Mouse (Mus musculus): ENCODE results near the gene Mief2.

The Mief2 gene

GRCm38 (mm10) chr11:60712040-60712439, 16.2 kb upstream of the Mief2 start:
- H3K4me1 ChIP-seq (replicated peaks; ENCODE audit: low read depth, low read length), result peaks cover 72% of the 10 kb centered on the region
- no peaks in the 10 kb centered on the region for H3K9me3 ChIP-seq (ENCODE audit: low read length)
- no peak for TF ChIP-seq POU5F1 (IDR thresholded peaks at IDR 0.05; ENCODE audit: borderline replicate concordance, low read length)
- TF ChIP-seq CTCF (conservative IDR thresholded peaks at IDR 0.05; ENCODE audit: low read length), result no peak
- no peak for TF ChIP-seq NANOG (IDR thresholded peaks at IDR 0.05; ENCODE audit: borderline replicate concordance, low read length)
- peaks cover 100% of the 10 kb centered on the region for H3K36me3 ChIP-seq (ENCODE audit: insufficient read depth, low read length)
- no peaks in the 10 kb centered on the region for H3K27me3 ChIP-seq (ENCODE audit: insufficient read depth, low read length)
- no peak overlapping the region for H3K4me3 ChIP-seq (replicated peaks; ENCODE audit: low read length)

GRCm38 (mm10) chr11:60712639-60713255, 15.5 kb upstream of the Mief2 start:
- no peak for TF ChIP-seq NANOG (IDR thresholded peaks at IDR 0.05; ENCODE audit: borderline replicate concordance, low read length)
- TF ChIP-seq CTCF (conservative IDR thresholded peaks at IDR 0.05; ENCODE audit: low read length), result no peak
- TF ChIP-seq POU5F1 (IDR thresholded peaks at IDR 0.05; ENCODE audit: borderline replicate concordance, low read length), result no peak
- peaks cover 99% of the 10 kb centered on the region for H3K36me3 ChIP-seq (ENCODE audit: insufficient read depth, low read length)
- no peaks in the 10 kb centered on the region for H3K9me3 ChIP-seq (ENCODE audit: low read length)
- no peaks in the 10 kb centered on the region for H3K27me3 ChIP-seq (ENCODE audit: insufficient read depth, low read length)
- peaks cover 65% of the 10 kb centered on the region for H3K4me1 ChIP-seq (replicated peaks; ENCODE audit: low read depth, low read length)
- no peak overlapping the region for H3K4me3 ChIP-seq (replicated peaks; ENCODE audit: low read length)

GRCm38 (mm10) chr11:60715833-60716232, 12.4 kb upstream of the Mief2 start:
- no peaks in the 10 kb centered on the region for H3K9me3 ChIP-seq (ENCODE audit: low read length)
- no peak overlapping the region for H3K4me3 ChIP-seq (replicated peaks; ENCODE audit: low read length)
- peaks cover 49% of the 10 kb centered on the region for H3K4me1 ChIP-seq (replicated peaks; ENCODE audit: low read depth, low read length)
- H3K27me3 ChIP-seq (ENCODE audit: insufficient read depth, low read length), result no peaks in the 10 kb centered on the region
- TF ChIP-seq POU5F1 (IDR thresholded peaks at IDR 0.05; ENCODE audit: borderline replicate concordance, low read length) (no peak), CTCF (conservative IDR thresholded peaks at IDR 0.05; ENCODE audit: low read length) (no peak), NANOG (IDR thresholded peaks at IDR 0.05; ENCODE audit: borderline replicate concordance, low read length) (no peak)
- H3K36me3 ChIP-seq (ENCODE audit: insufficient read depth, low read length), result peaks cover 99% of the 10 kb centered on the region

- no peak overlapping the region for H3K4me3 ChIP-seq (replicated peaks; ENCODE audit: low read length)
- no peaks in the 10 kb centered on the region for H3K9me3 ChIP-seq (ENCODE audit: low read length)
- H3K36me3 ChIP-seq (ENCODE audit: insufficient read depth, low read length), result peaks cover 99% of the 10 kb centered on the region
- H3K27me3 ChIP-seq (ENCODE audit: insufficient read depth, low read length), result no peaks in the 10 kb centered on the region
- TF ChIP-seq NANOG (IDR thresholded peaks at IDR 0.05; ENCODE audit: borderline replicate concordance, low read length) (no peak), POU5F1 (IDR thresholded peaks at IDR 0.05; ENCODE audit: borderline replicate concordance, low read length) (no peak), CTCF (conservative IDR thresholded peaks at IDR 0.05; ENCODE audit: low read length) (no peak)
- peaks cover 24% of the 10 kb centered on the region for H3K4me1 ChIP-seq (replicated peaks; ENCODE audit: low read depth, low read length)
Measured at GRCm38 (mm10) chr11:60719263-60719662, 8.9 kb upstream of the Mief2 start.

DNA sequence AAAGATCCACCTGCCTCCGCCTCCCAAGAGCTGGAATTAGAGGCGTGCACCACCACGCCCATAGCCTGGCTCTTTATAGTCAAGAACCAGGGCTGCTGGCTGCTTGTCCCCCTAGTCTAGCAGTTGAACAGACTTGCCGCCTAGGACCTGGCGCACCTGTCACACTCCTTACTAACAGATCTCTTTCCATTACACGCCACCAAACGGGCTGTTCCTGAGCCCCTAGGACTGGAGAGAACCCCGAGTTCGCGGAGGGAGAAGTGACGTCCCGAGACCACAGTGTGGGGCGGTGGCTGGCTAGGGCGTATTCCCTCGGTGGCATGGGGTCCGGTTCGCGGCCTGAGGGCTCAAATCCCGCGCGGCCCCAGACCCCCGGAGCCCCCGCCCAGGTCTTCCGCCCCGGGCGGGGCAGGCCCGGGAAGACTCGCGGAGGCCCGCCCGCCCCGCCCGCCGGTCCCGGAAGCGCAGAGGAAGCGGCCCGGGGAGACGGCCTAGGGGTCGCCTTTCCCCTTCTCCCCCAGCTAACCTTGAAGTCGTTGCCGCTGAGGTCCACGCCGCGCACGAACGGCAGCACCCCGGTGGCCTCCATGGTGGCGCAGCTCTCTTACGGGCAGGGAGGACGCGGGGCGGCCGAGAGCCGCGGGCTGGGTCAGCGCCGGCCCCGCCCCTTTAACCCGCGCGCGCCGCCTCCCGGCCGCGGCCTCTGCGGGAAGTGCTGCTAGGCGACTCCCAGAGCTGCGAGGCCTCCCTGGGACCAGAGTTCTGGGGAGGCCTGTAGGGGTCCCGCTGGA, 1.4 kb upstream of the Mief2 start, which contains the start of gene Flii:
Flii (minus strand) TSS at position 663 of the 791 bp plus-strand sequence.
- TF ChIP-seq NANOG (IDR thresholded peaks at IDR 0.05; ENCODE audit: borderline replicate concordance, low read length) (no peak), CTCF (conservative IDR thresholded peaks at IDR 0.05; ENCODE audit: low read length) (no peak), POU5F1 (IDR thresholded peaks at IDR 0.05; ENCODE audit: borderline replicate concordance, low read length) (no peak)
- Histone ChIP-seq H3K9me3 (ENCODE audit: low read length) (no peaks in the 10 kb centered on the region), H3K4me3 (replicated peaks; ENCODE audit: low read length) (peak within 1 kb of the TSS; percentile 89)

GRCm38 (mm10) chr11:60727392-60728140, 632 bp upstream of the Mief2 start:
- H3K36me3 ChIP-seq (ENCODE audit: insufficient read depth, low read length), result peaks cover 44% of the 10 kb centered on the region
- H3K27me3 ChIP-seq (ENCODE audit: insufficient read depth, low read length), result peaks cover 6% of the 10 kb centered on the region; the same call in 1 of the 2 replicates
- TF ChIP-seq CTCF (conservative IDR thresholded peaks at IDR 0.05; ENCODE audit: low read length) (no peak), NANOG (IDR thresholded peaks at IDR 0.05; ENCODE audit: borderline replicate concordance, low read length) (no peak), POU5F1 (IDR thresholded peaks at IDR 0.05; ENCODE audit: borderline replicate concordance, low read length) (no peak)
- H3K9me3 ChIP-seq (ENCODE audit: low read length), result no peaks in the 10 kb centered on the region
- H3K4me3 ChIP-seq (replicated peaks; ENCODE audit: low read length), result peak overlapping the region; percentile 89
- peaks cover 66% of the 10 kb centered on the region for H3K4me1 ChIP-seq (replicated peaks; ENCODE audit: low read depth, low read length)

More for the DNA sequence above, 1.4 kb upstream of the Mief2 start, which contains the start of gene Flii:
- H3K27me3 ChIP-seq (ENCODE audit: insufficient read depth, low read length), result peaks cover 6% of the 10 kb centered on the region; the same call in 1 of the 2 replicates
- H3K36me3 ChIP-seq (ENCODE audit: insufficient read depth, low read length), result peaks cover 44% of the 10 kb centered on the region
- peaks cover 58% of the 10 kb centered on the region for H3K4me1 ChIP-seq (replicated peaks; ENCODE audit: low read depth, low read length)

DNA sequence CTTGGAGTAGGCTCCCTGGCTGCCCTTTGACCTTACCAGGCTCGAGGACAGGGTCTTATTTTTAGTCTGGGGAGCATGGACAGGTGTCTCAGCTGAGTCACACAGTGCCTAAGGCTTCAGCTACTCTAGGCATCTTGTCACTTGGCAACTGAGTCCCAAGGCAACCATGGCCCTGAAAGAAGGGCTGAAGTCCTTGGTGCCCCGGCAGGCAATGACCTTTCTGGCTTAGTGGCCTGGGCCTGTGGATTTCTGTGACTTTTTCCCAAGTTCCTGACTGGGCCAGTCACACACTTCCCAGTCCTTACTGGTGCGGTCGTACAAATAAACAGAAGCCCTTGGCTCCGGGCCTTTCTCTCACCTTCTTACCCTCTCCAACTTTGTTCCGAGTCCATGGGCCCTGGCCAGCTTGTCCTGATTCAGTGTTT, 1.0 kb downstream of the Mief2 start:
- H3K36me3 ChIP-seq (ENCODE audit: insufficient read depth, low read length), result peaks cover 43% of the 10 kb centered on the region
- peak overlapping the region; percentile 89 for H3K4me3 ChIP-seq (replicated peaks; ENCODE audit: low read length)
- peaks cover 6% of the 10 kb centered on the region; the same call in 1 of the 2 replicates for H3K27me3 ChIP-seq (ENCODE audit: insufficient read depth, low read length)
- H3K9me3 ChIP-seq (ENCODE audit: low read length), result no peaks in the 10 kb centered on the region
- H3K4me1 ChIP-seq (replicated peaks; ENCODE audit: low read depth, low read length), result peaks cover 71% of the 10 kb centered on the region
- TF ChIP-seq CTCF (conservative IDR thresholded peaks at IDR 0.05; ENCODE audit: low read length), result no peak
- no peak for TF ChIP-seq NANOG (IDR thresholded peaks at IDR 0.05; ENCODE audit: borderline replicate concordance, low read length)
- TF ChIP-seq POU5F1 (IDR thresholded peaks at IDR 0.05; ENCODE audit: borderline replicate concordance, low read length), result no peak

DNA sequence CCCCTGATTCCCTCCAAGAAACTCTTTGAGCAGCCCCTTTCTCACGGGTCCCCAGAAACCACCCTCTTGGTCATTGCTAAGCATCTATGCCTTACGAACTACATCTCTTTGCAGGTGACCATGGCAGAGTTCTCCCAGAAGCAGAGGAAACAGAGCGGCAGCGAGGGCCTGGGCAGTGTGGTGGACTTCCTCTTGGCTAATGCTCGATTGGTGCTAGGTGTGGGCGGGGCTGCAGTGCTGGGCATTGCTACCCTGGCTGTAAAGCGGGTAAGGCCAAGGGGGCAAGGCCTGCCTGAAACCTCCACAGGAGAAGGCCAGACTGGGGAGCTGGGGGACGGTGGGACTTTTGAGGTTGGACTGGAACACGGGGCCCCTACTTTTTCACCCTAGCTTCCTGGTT, 2.0 kb downstream of the Mief2 start:
- Histone ChIP-seq H3K4me1 (replicated peaks; ENCODE audit: low read depth, low read length) (peaks cover 70% of the 10 kb centered on the region), H3K9me3 (ENCODE audit: low read length) (no peaks in the 10 kb centered on the region), H3K4me3 (replicated peaks; ENCODE audit: low read length) (no peak overlapping the region), H3K27me3 (ENCODE audit: insufficient read depth, low read length) (peaks cover 6% of the 10 kb centered on the region; the same call in 1 of the 2 replicates), H3K36me3 (ENCODE audit: insufficient read depth, low read length) (peaks cover 39% of the 10 kb centered on the region)
- TF ChIP-seq POU5F1 (IDR thresholded peaks at IDR 0.05; ENCODE audit: borderline replicate concordance, low read length) (no peak), NANOG (IDR thresholded peaks at IDR 0.05; ENCODE audit: borderline replicate concordance, low read length) (no peak), CTCF (conservative IDR thresholded peaks at IDR 0.05; ENCODE audit: low read length) (no peak)
